Mouse (Mus musculus) lung, embryonic 16.5 days (tissue): ENCODE results near the gene Hmox2. TPM values are rescaled to one million over a fixed set of nuclear protein-coding genes. Genes with fewer than 3 reads are reported as not detected.

Source experiments
- ATAC-seq: fragments of 200-750 bp; cut with Nextera tagmentation; 2 replicates; pipeline ENCODE4 v1.8.0; 2017; ENCODE audit warnings: low read depth, mild to moderate bottlenecking, moderate library complexity
- H3K27ac ChIP-seq: fragments of 300-500 bp; sonication (generic); 2 replicates; pipeline ENCODE4 v1.5.1; 2014; ENCODE audit warnings: mild to moderate bottlenecking, control low read depth, low read length
- H3K27me3 ChIP-seq: fragments of 300-500 bp; sonication (generic); 2 replicates; pipeline ENCODE4 v1.6.1; 2014; ENCODE audit warnings: low read depth, low read length, mixed read lengths; ENCODE audit not compliant: control insufficient read depth, insufficient read depth
- H3K36me3 ChIP-seq: fragments of 300-500 bp; sonication (generic); 2 replicates; pipeline ENCODE4 v1.6.1; 2014; ENCODE audit warnings: low read length; ENCODE audit not compliant: control insufficient read depth, insufficient read depth
- H3K4me1 ChIP-seq: fragments of 300-500 bp; sonication (generic); replicated peaks from 2 replicates; pipeline ENCODE4 v1.6.1; 2014; ENCODE audit warnings: low read length, mixed read lengths; ENCODE audit not compliant: control insufficient read depth, insufficient read depth
- H3K4me2 ChIP-seq: fragments of 300-500 bp; sonication (generic); 2 replicates; pipeline ENCODE4 v1.6.1; 2014; ENCODE audit warnings: low read depth, low read length, control low read depth
- H3K4me3 ChIP-seq: fragments of 300-500 bp; sonication (generic); 2 replicates; pipeline ENCODE4 v1.5.1; 2014; ENCODE audit warnings: mild to moderate bottlenecking, low read length, control low read depth
- H3K9ac ChIP-seq: fragments of 300-500 bp; sonication (generic); 2 replicates; pipeline ENCODE4 v1.6.1; 2014; ENCODE audit warnings: low read length, control low read depth
- H3K9me3 ChIP-seq: fragments of 300-500 bp; sonication (generic); 2 replicates; pipeline ENCODE4 v1.6.1; 2016; ENCODE audit warnings: low read length; ENCODE audit not compliant: control insufficient read depth
- WGBS: fragments of 180-500 bp; shearing (Covaris S2); extraction: QIAGEN DNeasy Blood & Tissue Kit; methylation state at CpG from one replicate; pipeline ENCODE4 v1.1.7; 2014; 5-methylcytosine and 5-hydroxymethylcytosine counted together
- polyA plus RNA-seq: library from polyadenylated mRNA; unstranded; fragments of >200 nt; fragmentation: Nextera tagmentation; extraction: Ambion mirVana; gene quantifications from 2 replicates; pipeline ENCODE4 v1.2.1, GENCODE M21; 2015

The Hmox2 gene
- polyA plus RNA-seq, 1 experiment from 2014 or later = 114 TPM

GRCm38 (mm10) chr16:4789311-4789768 is 63.2 kb downstream of the Hmox2 start:
- H3K27me3 ChIP-seq = no peaks in the 10 kb centered on the region
- WGBS = under 1% methylated on average over 29 of the region's 29 CpGs
- peaks cover 20% of the 10 kb centered on the region for H3K4me1 ChIP-seq
- H3K36me3 ChIP-seq = no peaks in the 10 kb centered on the region
- H3K4me3 ChIP-seq = peak overlapping the region; percentile 79
- H3K4me2 ChIP-seq = peak overlapping the region; percentile 81
- no peaks in the 10 kb centered on the region for H3K9me3 ChIP-seq
- peak overlapping the region; percentile 95 for H3K27ac ChIP-seq
- H3K9ac ChIP-seq = peak overlapping the region; percentile 88
- peak; percentile 48 for ATAC-seq

GRCm38 (mm10) chr16:4789810-4790559 is 63.8 kb downstream of the Hmox2 start, which contains the start of gene Cdip1:
Cdip1 (minus strand) TSS chr16:4790292.
- Histone ChIP-seq H3K9ac (peak within 1 kb of the TSS; percentile 88), H3K27ac (peak within 1 kb of the TSS; percentile 95), H3K4me3 (peak within 1 kb of the TSS; percentile 79), H3K36me3 (no peaks in the 10 kb centered on the region), H3K4me1 (peaks cover 14% of the 10 kb centered on the region), H3K4me2 (peak within 1 kb of the TSS; percentile 81), H3K9me3 (no peaks in the 10 kb centered on the region), H3K27me3 (no peaks in the 10 kb centered on the region)
- WGBS = 1% methylated on average over 51 of the region's 51 CpGs
- peak; percentile 99 for ATAC-seq

GRCm38 (mm10) chr16:4791332-4791731 is 65.2 kb downstream of the Hmox2 start:
- WGBS = 61% methylated on average over 2 of the region's 2 CpGs
- H3K9ac ChIP-seq = no peak overlapping the region
- no peak overlapping the region for H3K27ac ChIP-seq
- H3K4me1 ChIP-seq = peaks cover 5% of the 10 kb centered on the region
- no peaks in the 10 kb centered on the region for H3K27me3 ChIP-seq
- no peak overlapping the region for H3K4me3 ChIP-seq
- no peaks in the 10 kb centered on the region for H3K36me3 ChIP-seq
- no peak for ATAC-seq
- no peaks in the 10 kb centered on the region for H3K9me3 ChIP-seq
- H3K4me2 ChIP-seq = no peak overlapping the region

- Histone ChIP-seq H3K4me2 (no peak overlapping the region), H3K4me3 (no peak overlapping the region), H3K27me3 (no peaks in the 10 kb centered on the region), H3K9me3 (no peaks in the 10 kb centered on the region), H3K36me3 (no peaks in the 10 kb centered on the region), H3K27ac (no peak overlapping the region), H3K9ac (no peak overlapping the region), H3K4me1 (no peaks in the 10 kb centered on the region)
- no peak for ATAC-seq
- WGBS = 61% methylated on average over 4 of the region's 4 CpGs
These were observed 70.5 kb downstream of the Hmox2 start for GRCm38 (mm10) chr16:4796631-4797030.

Other genes starting within 250 kb of the Hmox2 start
- gene Srl, start 184.5 kb upstream of the Hmox2 start, polyA plus RNA-seq = 20.5 and 23.2 TPM in 2 replicates
- 13.2 and 15.5 TPM in 2 replicates for gene Tfap4, start 166.5 kb upstream of the Hmox2 start, polyA plus RNA-seq
- 21.3 and 23.7 TPM in 2 replicates for gene Glis2, start 131.6 kb upstream of the Hmox2 start, polyA plus RNA-seq
- 89.9 and 96.2 TPM in 2 replicates for gene Pam16, start 101.4 kb upstream of the Hmox2 start, polyA plus RNA-seq
- gene Vasn, start 86.4 kb upstream of the Hmox2 start, polyA plus RNA-seq = 28.5 and 30.4 TPM in 2 replicates
- gene Dnaja3, start 86.4 kb upstream of the Hmox2 start, polyA plus RNA-seq = 61.3 and 61.9 TPM in 2 replicates
- 15.9 and 18.3 TPM in 2 replicates for gene Coro7, start 46.6 kb upstream of the Hmox2 start, polyA plus RNA-seq
- 60.6 and 62.5 TPM in 2 replicates for gene Nmral1, start 7.0 kb upstream of the Hmox2 start, polyA plus RNA-seq
- gene Cdip1, start 63.9 kb downstream of the Hmox2 start, polyA plus RNA-seq = 90.4 and 93.4 TPM in 2 replicates
- 0.62 and 1.4 TPM in 2 replicates for gene 4930562C15Rik, start 109.1 kb downstream of the Hmox2 start, polyA plus RNA-seq
- gene Ubald1, start 154.0 kb downstream of the Hmox2 start, polyA plus RNA-seq = 38.2 and 43.1 TPM in 2 replicates
- 97.9 and 99.3 TPM in 2 replicates for gene Mgrn1, start 159.9 kb downstream of the Hmox2 start, polyA plus RNA-seq
- gene Nudt16l1, start 212.4 kb downstream of the Hmox2 start, polyA plus RNA-seq = 144 and 152 TPM in 2 replicates
- 55.3 and 55.4 TPM in 2 replicates for gene Anks3, start 237.8 kb downstream of the Hmox2 start, polyA plus RNA-seq